Mouse (Mus musculus): ENCODE results near the gene Sctr. TPM values are rescaled to one million over a fixed set of nuclear protein-coding genes. Genes with fewer than 3 reads are reported as not detected.

Sctr gene
- 5.1 and 9.1 TPM in 2 replicates for polyA plus RNA-seq (2012; rRNA removed; ENCODE audit: low replicate concordance)

DNA sequence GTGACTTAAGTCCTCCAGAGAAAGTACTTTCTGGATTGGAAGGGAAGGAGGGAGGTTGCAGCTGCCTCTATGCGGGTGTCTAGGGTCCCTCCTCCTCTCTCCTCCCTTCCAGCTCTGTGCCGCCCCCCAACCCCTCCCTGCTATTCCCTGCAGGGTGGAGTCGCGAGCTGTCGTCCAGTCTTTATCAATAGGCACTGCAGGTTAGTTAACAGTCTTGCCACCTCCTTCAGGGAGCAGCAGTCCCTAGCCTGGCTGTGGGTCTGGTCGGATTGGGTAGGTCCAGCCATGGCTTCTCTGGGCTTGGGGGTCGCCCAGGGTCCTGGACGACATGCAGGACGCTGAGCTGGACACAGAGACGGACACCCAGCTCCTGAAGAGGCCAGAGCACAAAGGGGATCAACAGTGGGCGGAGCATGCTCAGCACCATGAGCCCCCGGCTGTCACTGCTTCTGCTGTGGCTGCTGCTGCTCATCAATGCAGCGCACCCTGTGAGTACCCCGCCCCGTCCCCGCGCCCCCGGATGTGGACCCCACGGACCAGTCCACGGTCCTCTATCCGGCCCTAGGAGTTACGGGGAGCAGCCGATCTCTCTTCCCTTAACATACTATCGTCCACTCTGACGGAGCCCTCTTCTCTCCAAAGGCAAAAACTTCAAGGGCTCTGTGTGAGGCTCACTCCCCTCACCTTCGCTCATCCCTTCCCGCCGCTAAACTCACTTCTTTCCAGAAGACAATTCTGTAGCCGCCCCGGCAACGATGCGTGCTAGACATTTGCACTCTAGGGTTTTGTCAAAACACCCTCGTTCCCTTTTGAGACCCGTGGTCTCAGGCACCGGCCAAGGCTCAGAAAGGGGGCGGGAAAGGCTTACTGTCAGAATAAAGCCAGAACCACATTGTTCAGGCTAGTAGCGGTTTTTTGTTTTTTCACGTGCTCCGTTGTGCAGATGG, at the start of gene Sctr:
Gene Sctr, plus strand, starts transcription at position 51 of the 947 bp plus-strand sequence.

DNA sequence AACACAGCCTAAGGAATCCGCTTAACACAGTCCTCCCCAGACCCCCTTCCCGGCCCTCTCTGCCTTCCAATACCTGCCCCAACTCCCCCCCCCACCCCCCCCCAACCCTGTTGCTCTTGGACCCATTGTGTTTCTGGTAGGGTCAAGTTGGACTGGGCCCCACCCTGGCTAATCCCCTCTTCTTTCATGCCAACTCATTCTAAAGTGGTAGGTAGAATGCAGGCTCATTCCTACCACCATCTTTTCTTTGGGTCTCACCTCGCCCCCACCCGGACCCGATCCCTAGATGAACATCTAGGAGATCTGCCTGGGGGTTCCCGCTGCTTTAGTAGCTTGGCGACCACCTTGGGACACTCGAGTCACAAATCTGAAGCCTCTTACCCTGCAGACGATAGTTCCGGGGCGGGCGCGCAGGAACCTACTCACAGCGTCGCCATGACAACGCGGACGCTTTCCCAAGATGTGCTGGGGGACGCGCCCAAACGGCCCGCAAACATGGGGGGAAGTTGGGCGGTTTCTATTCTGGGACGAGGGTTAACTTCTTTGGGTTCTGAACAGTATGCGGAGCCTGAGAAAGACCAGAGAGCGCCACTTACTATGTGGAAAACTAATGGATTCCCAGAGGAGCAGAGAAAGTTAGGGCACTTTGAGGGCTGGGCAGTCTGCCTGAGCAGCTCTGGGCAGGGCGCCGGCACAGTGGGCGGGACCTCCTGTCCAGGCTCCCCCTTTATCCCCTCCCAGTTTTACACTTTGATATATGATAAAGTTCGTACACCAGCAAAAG, 9.7 kb upstream of the Sctr start, which contains the start of gene Cfap221:
Gene Cfap221, minus strand, starts transcription at position 437 of the 784 bp plus-strand sequence.

DNA sequence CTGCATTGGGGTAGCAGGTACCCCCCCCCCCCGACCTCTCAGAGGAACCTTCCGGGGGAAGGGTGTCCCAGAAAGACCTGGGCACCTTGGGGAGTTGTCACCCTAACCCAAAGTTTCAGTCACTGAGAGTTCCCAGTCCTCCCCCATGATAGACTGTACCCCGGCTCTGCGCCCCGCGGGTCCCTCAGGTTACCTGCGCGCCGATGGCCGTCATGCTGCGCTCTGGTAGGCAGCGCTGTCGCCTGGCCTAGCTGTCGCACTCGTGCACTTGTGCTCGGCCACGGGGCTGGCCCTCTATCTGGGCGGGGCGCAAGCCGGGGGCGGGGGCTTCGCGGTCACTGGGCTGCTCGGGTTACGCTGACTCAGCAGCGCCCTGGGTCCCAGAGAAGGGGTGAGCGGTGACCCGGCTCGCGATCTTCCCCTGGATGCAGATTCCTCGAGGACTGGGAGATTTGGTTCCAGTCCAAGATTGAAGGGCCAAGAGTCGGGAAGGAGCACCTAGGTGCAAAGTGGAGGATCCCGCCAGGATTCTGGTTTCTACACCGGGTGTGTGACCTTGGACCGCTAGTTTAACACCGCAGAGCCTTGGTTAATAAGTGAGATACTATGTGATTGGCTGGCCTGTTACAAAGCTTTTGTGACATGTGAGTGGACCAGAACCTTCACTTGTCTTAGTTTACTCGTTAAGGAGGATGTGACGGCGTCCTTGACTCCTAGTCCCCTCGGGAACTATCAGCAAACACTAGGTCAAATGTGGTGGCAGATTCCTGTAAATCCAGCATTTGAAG, 67.0 kb downstream of the Sctr start, which contains the start of gene Tmem37:
Gene Tmem37, minus strand, starts transcription at position 556 of the 788 bp plus-strand sequence.

Other genes starting within 250 kb of the Sctr start
- gene Ptpn4, start 169.3 kb upstream of the Sctr start, polyA plus RNA-seq (2012; rRNA removed; ENCODE audit: low replicate concordance) = 7.5 and 10.7 TPM in 2 replicates
- gene Tmem177, start 93.7 kb upstream of the Sctr start, polyA plus RNA-seq (2012; rRNA removed; ENCODE audit: low replicate concordance) = 5.1 and 9.9 TPM in 2 replicates
- 0.14 TPM in 1 of 2 replicates, not detected in the other for gene Cfap221, start 9.7 kb upstream of the Sctr start, polyA plus RNA-seq (2012; rRNA removed; ENCODE audit: low replicate concordance)
- 21.7 and 34.3 TPM in 2 replicates for gene Tmem37, start 67.2 kb downstream of the Sctr start, polyA plus RNA-seq (2012; rRNA removed; ENCODE audit: low replicate concordance)
- 1,212 and 1,855 TPM in 2 replicates for gene Dbi, start 114.2 kb downstream of the Sctr start, polyA plus RNA-seq (2012; rRNA removed; ENCODE audit: low replicate concordance)
- gene 3110009E18Rik, start 114.3 kb downstream of the Sctr start, polyA plus RNA-seq (2012; rRNA removed; ENCODE audit: low replicate concordance) = 1.5 and 1.6 TPM in 2 replicates

All from mammary gland, adult 2 months (tissue).